Mouse (Mus musculus): ENCODE data around the gene Cytl1.

DNA sequence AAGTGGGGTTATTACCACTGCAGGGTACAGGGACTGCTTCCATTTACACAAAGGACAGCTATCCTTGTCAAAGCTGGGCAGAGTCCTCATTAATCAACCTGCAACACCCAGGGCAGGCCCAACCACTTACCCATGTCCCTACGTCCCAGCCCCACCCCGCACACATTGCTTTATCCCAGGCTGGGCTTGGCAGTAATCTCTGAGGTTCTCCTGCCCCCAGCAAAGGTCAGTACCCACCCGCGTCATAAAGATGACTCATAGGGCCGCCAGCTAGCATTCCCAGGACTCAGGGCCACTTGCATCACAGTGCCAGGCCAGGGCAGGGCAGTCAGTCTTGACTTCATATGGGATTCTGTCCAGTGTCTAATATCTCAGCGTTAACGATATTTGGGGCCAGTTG, 18.0 kb downstream of the Cytl1 start:
- TF ChIP-seq CTCF (IDR thresholded peaks at IDR 0.05; ENCODE audit: borderline replicate concordance, insufficient read depth, low read depth, low read length) (no peak), POLR2A (IDR thresholded peaks at IDR 0.05; ENCODE audit: borderline replicate concordance, insufficient read depth, low read length) (no peak)
